Mouse (Mus musculus): ENCODE results near the gene Lhfpl4.

Lhfpl4 gene

GRCm38 (mm10) chr6:113194841-113195595 is at the start of gene Lhfpl4:
Gene Lhfpl4 (minus strand): TSS chr6:113195384.
- no peak for DNase-seq (ENCODE audit: low read depth)

GRCm38 (mm10) chr6:113242753-113243152 is 47.6 kb upstream of the Lhfpl4 start:
- DNase-seq (ENCODE audit: low read depth), result no peak

DNA sequence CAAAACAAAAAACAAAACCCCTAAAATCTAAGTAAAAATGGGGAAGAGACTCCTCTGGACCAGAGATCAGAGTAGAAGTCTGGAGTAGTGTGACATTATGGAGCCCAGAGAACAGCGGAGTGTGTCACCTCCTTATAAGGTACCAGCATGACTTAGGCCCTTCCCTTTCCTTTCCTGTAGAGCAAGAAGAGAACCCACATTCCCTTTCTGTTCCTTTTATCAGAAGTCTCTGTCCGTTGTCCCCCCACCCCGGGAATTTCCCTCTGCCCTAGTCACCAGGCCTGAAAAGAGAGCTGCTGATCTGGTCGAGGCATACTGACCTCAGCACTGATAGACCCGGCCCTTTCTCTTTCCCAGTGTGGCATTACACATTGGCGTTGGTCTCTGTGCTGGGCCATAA is 43.3 kb upstream of the Lhfpl4 start:
- DNase-seq (ENCODE audit: low read depth), result no peak

GRCm38 (mm10) chr6:113237542-113238270 is 42.5 kb upstream of the Lhfpl4 start, which contains the start of gene Mtmr14:
Gene Mtmr14 (plus strand): TSS chr6:113237843.
- DNase-seq (ENCODE audit: low read depth), result peak; percentile 96

DNA sequence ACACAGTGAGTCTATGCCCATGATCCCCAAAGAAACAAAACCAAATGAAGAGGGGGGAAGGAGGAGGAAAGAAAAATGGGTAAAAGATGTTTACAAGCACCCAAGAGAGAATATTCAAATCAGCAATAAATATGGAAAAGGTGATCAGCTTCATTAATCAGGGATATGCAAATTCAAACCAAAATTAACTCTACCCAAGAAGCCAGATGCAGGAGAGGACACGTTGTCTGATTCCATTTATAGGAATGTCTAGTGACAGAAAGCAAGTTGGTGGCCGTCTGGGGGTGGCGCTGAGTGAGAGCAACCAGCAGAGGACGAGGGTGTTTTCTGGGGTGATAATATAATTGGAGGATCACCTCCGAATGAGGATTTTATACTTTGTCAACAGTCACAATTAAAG is 40.0 kb upstream of the Lhfpl4 start:
- DNase-seq (ENCODE audit: low read depth), result no peak

DNA sequence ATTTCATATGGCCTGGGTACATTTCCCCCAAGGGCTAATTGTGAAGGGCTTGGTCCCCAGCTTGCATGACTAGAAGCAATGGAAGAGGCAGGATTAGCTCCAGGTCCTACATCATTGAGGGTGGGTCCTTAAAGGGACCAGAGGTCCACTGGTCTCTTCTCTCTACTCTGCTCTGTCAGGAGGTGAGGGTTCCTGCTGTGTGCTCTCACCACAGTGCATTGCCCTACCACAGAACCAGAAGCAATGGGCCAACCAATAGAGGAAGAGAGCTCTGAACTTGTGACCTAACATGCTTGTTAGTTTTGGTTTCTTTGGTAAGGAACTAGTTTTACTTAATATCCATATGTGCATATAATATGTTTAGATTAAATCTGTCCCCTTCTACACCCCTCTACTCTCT is 31.5 kb upstream of the Lhfpl4 start:
- DNase-seq (ENCODE audit: low read depth), result no peak

DNA sequence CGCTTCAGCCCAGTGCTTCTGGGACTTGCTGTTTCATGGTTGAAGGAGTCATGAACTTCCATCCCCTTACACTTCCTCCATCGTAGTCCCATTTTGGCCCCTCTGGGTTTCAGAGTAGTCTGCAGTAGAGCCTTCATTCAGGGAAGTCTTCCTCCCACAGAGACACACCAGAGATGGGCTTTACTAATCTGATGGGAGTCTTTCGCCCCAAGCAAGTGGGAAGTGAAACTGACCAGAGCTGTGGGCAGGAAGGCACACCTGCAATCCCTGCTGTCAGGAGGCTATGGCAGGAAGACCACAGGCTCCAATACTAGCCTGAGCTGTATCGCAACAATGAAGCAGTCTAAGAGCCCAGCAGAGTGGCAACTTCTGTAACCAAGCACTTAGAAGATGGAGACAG is 30.6 kb upstream of the Lhfpl4 start:
- DNase-seq (ENCODE audit: low read depth), result no peak

DNA sequence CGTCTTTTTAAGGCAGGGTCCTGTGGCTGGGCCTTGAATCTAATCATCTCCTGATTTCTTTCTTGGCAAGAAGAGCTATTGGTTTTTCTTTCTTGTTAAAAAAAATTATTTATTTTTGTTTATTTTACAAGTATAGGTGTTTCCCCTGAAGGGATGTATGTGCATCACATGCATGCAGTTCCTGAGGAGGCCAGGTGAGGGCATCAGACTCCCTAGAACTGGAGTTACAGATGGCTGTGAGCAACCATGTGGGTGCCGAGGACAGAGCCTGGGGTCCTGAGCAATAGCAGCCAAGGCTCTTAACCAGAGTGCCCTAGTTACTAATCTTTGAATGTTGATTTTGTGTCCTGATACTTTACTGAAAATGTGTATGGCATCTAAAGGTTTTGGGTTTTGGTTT is 21.1 kb upstream of the Lhfpl4 start:
- DNase-seq (ENCODE audit: low read depth), result no peak

GRCm38 (mm10) chr6:113195596-113195992 is 410 bp upstream of the Lhfpl4 start:
- no peak for DNase-seq (ENCODE audit: low read depth)

DNA sequence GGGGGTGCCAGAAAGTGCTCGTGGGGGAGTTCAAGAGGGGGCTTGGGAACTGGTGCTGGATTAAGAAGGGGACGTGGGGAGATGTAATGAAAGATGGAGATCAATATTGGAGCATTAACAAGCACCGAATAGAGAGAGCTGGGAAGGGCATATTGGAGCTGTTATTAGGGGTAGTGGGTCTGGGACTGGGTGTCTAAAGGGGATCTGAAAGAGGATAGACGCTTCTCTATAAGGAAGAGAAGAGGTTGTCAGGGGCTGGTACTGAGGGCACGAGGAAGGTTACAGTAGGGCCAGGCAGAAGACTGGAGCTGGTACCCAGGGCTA is 705 bp downstream of the Lhfpl4 start:
- no peak for DNase-seq (ENCODE audit: low read depth)

DNA sequence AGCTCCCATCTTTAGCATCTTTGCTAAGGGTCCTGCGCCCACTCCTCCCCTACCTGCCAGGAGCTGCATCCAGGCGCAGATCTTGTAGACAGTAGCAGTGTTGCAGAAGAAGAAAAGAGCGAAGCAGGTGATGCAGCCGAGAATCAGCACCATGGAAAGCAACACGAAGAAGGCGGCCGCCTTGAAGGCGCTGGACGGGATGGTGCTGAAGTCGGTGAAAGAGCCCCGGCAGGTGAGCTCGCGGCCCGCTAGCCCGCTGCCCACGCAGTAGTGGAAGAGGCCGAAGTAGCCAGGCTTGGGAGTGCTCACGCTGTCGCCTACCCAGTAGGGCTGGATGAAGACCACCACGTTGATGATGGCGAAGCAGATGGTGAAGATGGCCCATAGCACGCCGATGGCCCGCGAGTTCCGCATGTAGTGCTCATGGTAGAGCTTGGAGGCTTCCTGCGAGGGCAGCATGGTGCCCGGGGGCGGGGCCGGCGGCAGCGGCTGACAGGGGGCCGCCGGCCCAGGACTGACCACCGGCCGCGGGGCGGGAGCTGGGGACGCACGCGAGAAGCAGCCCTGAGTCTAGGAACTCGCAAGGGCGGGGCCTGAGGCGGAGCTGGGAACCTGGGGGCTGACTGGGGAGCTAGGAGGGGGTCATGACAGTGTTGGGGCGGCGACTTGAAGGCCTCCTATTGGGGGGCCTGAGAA is 1.3 kb downstream of the Lhfpl4 start:
- DNase-seq (ENCODE audit: low read depth), result peak; percentile 24

- DNase-seq (ENCODE audit: low read depth), result no peak
Observed at GRCm38 (mm10) chr6:113184866-113185525, 10.2 kb downstream of the Lhfpl4 start.

DNA sequence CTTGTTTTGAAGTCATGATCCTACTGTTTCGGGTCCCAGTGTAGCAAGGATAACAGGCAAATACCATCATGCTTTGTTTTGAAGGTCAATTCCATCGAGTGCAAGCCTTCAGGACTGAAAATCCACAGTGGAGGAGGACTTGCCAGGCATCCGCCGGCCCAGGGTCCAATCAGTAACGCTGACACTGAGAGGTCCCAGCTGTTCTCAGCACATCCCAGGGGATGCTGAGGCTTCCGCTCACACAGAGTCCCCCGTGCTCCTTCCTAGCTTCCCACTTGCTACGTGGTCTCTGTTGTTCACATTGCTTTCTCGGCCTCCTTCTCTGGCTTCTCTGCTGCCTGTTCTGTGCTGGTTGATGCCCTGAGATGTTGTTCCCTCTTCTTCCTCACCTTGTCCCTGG is 11.0 kb downstream of the Lhfpl4 start:
- no peak for DNase-seq (ENCODE audit: low read depth)

GRCm38 (mm10) chr6:113179195-113179733 is 15.9 kb downstream of the Lhfpl4 start:
- DNase-seq (ENCODE audit: low read depth), result no peak

DNA sequence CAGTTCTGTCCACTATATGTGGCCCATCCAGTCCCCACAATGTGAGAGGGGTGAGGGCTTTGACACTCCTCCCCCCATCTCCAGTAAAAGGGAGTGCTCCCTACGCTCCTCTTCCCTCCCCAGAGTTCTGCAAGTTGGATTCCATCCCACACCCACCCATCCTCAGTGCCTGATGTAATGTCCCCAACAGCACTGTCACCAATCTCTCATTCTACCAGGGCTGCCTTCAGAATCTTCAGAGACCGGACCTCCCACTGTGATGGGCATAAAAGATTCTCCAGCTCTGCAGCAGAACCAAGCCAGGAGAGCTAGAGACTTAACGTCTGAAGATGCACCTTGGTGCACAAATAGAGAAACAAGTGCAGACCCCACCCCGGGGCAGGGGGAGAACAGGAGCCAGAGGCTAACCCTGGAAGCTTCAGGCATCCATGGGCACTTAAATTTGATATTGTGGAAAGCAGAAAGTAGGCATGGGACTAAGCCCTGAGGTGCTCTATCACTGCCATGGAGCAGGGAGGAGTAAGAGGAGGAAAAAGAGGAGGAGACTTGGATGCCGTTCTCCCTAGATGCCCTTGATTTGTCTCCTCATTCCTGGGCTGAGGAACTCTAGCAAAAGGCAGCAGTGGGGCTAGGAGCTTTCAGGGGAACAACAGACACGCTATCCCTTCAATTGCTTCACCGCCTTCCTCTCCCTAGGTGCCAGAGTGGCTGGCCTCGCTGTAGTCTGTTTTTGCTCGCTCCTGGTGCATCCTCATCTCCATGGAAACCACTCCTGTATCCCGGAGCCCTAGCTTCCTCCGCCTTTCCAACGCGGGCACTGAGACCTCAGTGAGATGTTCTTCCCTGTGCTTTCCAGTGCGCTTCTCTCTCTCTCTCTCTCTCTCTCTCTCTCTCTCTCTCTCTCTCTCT is 16.6 kb downstream of the Lhfpl4 start:
- no peak for DNase-seq (ENCODE audit: low read depth)

DNA sequence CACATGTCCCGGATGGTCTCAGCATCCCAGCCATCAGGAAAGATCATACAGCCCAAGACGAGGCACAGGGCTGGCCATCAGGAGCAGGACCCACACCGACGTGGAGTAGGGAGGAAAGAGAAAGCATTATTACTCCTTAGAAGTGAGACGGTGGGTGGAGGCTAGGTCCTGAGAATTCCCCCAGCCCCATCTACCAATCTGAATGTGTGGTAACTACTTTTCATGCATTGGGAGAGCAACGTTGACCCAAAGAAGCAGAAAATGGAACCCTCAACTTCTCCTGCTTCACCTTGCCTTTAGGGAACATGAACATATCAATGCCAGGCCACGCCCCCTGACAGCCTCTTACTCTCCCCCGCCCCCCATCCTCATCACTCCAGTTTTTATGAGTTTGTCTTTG is 18.6 kb downstream of the Lhfpl4 start:
- no peak for DNase-seq (ENCODE audit: low read depth)

- DNase-seq (ENCODE audit: low read depth), result no peak
Observed at GRCm38 (mm10) chr6:113175469-113175868, 19.7 kb downstream of the Lhfpl4 start.

DNA sequence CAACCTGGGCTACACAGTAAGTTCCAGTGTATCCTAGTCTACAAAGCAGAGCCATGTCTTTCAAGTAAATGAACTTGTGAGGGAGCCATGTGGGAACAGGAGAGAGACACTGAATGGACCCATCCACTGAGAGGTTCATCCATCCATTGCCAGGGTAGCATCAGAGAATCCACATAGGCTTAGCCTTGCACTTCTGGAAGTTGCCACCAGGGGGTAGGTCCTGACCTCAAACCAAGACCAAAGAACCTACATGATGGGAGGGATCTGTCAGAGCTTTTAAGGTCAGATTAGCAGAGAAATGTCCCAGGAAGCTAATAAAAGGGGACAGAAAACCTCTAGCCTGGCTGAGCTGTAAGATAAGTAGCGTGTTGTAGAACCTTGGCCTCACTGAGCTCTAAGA is 22.6 kb downstream of the Lhfpl4 start:
- peak; percentile 53 for DNase-seq (ENCODE audit: low read depth)

DNA sequence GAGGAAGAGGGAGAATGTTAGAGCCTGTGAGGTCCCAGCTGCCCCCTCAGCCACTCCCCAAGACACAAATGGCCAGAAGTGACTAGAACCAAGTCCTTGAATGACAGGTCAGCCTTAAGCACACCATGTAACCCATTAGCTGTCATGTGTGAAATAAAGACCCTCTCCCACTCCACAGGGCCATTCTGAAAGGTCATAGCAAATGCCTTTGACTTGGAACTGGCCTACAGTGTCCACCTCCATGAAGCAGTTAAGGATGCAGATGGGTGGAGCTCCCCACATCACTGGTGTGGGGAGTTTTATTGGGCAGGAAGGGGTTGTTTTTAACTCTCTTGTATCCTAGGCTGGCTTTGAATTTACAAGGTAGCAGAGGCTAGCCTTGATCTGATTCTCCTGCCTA is 23.2 kb downstream of the Lhfpl4 start:
- no peak for DNase-seq (ENCODE audit: low read depth)

GRCm38 (mm10) chr6:113170651-113171050 is 24.5 kb downstream of the Lhfpl4 start:
- DNase-seq (ENCODE audit: low read depth), result no peak

DNA sequence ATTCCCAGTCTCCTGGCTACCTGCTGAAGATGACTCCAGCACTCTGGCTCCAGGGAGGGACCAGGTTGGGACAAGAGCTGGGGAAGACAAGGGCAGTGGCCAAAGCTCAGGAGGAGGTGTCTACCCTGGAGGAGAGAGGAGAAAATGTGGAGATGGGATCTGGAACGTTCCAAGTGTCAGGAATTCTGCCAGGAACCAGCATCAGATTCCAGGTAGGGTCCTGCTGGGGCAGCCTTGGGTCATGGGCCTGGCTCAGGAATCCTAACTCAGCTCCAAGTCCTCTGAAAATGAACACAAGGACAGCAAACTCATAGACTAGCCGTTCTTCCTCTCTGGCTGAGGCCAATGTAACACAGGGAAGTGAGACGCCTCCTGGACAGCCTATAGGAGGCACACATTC is 25.3 kb downstream of the Lhfpl4 start:
- DNase-seq (ENCODE audit: low read depth), result no peak

Measured in c-Kit-positive CD71-positive TER-119-negative erythroid progenitor cells, embryonic 14.5 days (primary cell).